Mouse (Mus musculus) MEL (cell line): ENCODE results near the gene Sgca. TPM values are rescaled to one million over a fixed set of nuclear protein-coding genes. Genes with fewer than 3 reads are reported as not detected.

Experiments used
- DNase-seq: peaks from one replicate; pipeline ENCODE4 v3.0.0; 2011; ENCODE audit warnings: low read depth, low spot score
- H3K27ac ChIP-seq: 2 replicates; pipeline ENCODE4 v1.5.1; 2012; ENCODE audit warnings: low read depth, mild to moderate bottlenecking, control low read depth, low read length, moderate library complexity; ENCODE audit not compliant: control insufficient read depth
- H3K27me3 ChIP-seq, 2 experiments: fragments of 150-350 bp in 1 of 2; sonication (generic) in 1 of 2; 2 replicates each; pipeline ENCODE4 v1.6.1; 2012; ENCODE audit warnings: low read length in 2 of 2, mild to moderate bottlenecking in 2 of 2, improper control_type of control experiment in 1 of 2, moderate library complexity in 1 of 2; ENCODE audit not compliant: insufficient read depth in 2 of 2, control insufficient read depth in 1 of 2
- H3K36me3 ChIP-seq, 2 experiments: 2 replicates each; pipeline ENCODE4 v1.6.1; 2012 to 2014; ENCODE audit warnings: low read length in 2 of 2, improper control_type of control experiment in 1 of 2, inconsistent platforms in 1 of 2, mild to moderate bottlenecking in 1 of 2; ENCODE audit not compliant: insufficient read depth in 2 of 2, control insufficient read depth in 1 of 2
- H3K4me1 ChIP-seq, 2 experiments: fragments of 150-350 bp in 1 of 2; sonication (generic) in 1 of 2; 2 replicates each; pipeline ENCODE4 v1.6.1; 2012; ENCODE audit warnings: low read length in 2 of 2, improper control_type of control experiment in 1 of 2, mild to moderate bottlenecking in 1 of 2; ENCODE audit not compliant: insufficient read depth in 2 of 2, control insufficient read depth in 1 of 2
- H3K4me3 ChIP-seq, 2 experiments: fragments of 150-350 bp in 1 of 2; sonication (generic) in 1 of 2; 2 replicates each; pipeline ENCODE4 v1.5.1; 2012; ENCODE audit warnings: low read depth in 2 of 2, low read length in 2 of 2, mild to moderate bottlenecking in 2 of 2, moderate library complexity in 2 of 2, control low read depth in 1 of 2, improper control_type of control experiment in 1 of 2; ENCODE audit not compliant: control insufficient read depth in 1 of 2, insufficient read depth in 1 of 2
- H3K79me2 ChIP-seq: 2 replicates; pipeline ENCODE4 v1.6.1; 2012; ENCODE audit warnings: mild to moderate bottlenecking, low read length, moderate library complexity; ENCODE audit not compliant: control insufficient read depth, poor library complexity, insufficient read depth
- H3K9ac ChIP-seq: 2 replicates; pipeline ENCODE4 v1.6.1; 2012; ENCODE audit warnings: low read depth, mild to moderate bottlenecking, control low read depth, low read length, moderate library complexity; ENCODE audit not compliant: control insufficient read depth, poor library complexity, severe bottlenecking
- H3K9me3 ChIP-seq: fragments of 150-350 bp; sonication (generic); replicated peaks from 2 replicates; pipeline ENCODE4 v1.6.1; 2012; ENCODE audit warnings: mild to moderate bottlenecking, low read length, improper control_type of control experiment, moderate library complexity; ENCODE audit not compliant: insufficient read depth
- CTCF ChIP-seq, 3 experiments: IDR thresholded peaks in 2 of 3; conservative IDR thresholded peaks in 1 of 3; 2 replicates each; pipeline ENCODE4 v1.5.1; 2011 to 2012; ENCODE audit warnings: low read length in 3 of 3, low read depth in 2 of 3, mild to moderate bottlenecking in 2 of 3, improper control_type of control experiment in 1 of 3, inconsistent platforms in 1 of 3, mixed read lengths in 1 of 3, moderate library complexity in 1 of 3; ENCODE audit not compliant: control insufficient read depth in 1 of 3, insufficient read depth in 1 of 3, poor library complexity in 1 of 3, severe bottlenecking in 1 of 3
- EP300 ChIP-seq, 2 experiments: IDR thresholded peaks; 2 replicates each; pipeline ENCODE4 v1.6.1; 2011; ENCODE audit warnings: improper control_type of control experiment in 2 of 2, low read length in 2 of 2, low read depth in 1 of 2, mild to moderate bottlenecking in 1 of 2
- ETS1 ChIP-seq: IDR thresholded peaks from 2 replicates; pipeline ENCODE4 v1.6.1; 2012; ENCODE audit warnings: low read depth, mild to moderate bottlenecking, inconsistent platforms, low read length, improper control_type of control experiment, moderate library complexity
- HCFC1 ChIP-seq: IDR thresholded peaks from 2 replicates; pipeline ENCODE4 v1.6.1; 2012; ENCODE audit warnings: low read depth, mild to moderate bottlenecking, inconsistent platforms, low read length, improper control_type of control experiment, moderate library complexity
- JUND ChIP-seq: IDR thresholded peaks from 2 replicates; pipeline ENCODE4 v1.6.1; 2011; ENCODE audit warnings: low read depth, mild to moderate bottlenecking, improper control_type of control experiment, low read length
- MAFK ChIP-seq: IDR thresholded peaks from 2 replicates; pipeline ENCODE4 v1.6.1; 2011; ENCODE audit warnings: low read depth, mild to moderate bottlenecking, low read length, improper control_type of control experiment, borderline replicate concordance
- MAX ChIP-seq: IDR thresholded peaks from 2 replicates; pipeline ENCODE4 v1.6.1; 2011; ENCODE audit warnings: low read length, improper control_type of control experiment
- MXI1 ChIP-seq: IDR thresholded peaks from 2 replicates; pipeline ENCODE4 v1.6.1; 2011; ENCODE audit warnings: mild to moderate bottlenecking, low read depth, low read length, improper control_type of control experiment
- NRF1 ChIP-seq: IDR thresholded peaks from 2 replicates; pipeline ENCODE4 v1.6.1; 2014; ENCODE audit warnings: low read depth, mild to moderate bottlenecking, inconsistent platforms, low read length, improper control_type of control experiment, moderate library complexity; ENCODE audit not compliant: poor library complexity, insufficient read depth, severe bottlenecking
- POLR2AphosphoS2 ChIP-seq: IDR thresholded peaks from 2 replicates; pipeline ENCODE4 v1.6.1; 2011; ENCODE audit warnings: low read length, improper control_type of control experiment
- RAD21 ChIP-seq: IDR thresholded peaks from 2 replicates; pipeline ENCODE4 v1.6.1; 2011; ENCODE audit warnings: mild to moderate bottlenecking, low read depth, low read length, improper control_type of control experiment
- RCOR1 ChIP-seq: IDR thresholded peaks from 2 replicates; pipeline ENCODE4 v1.6.1; 2012; ENCODE audit warnings: low read depth, mild to moderate bottlenecking, inconsistent platforms, low read length, improper control_type of control experiment
- TAL1 ChIP-seq: IDR thresholded peaks from 2 replicates; pipeline ENCODE4 v1.6.1; 2012; ENCODE audit warnings: mild to moderate bottlenecking, inconsistent platforms, low read length, moderate library complexity, mixed read lengths
- TBP ChIP-seq: IDR thresholded peaks from 2 replicates; pipeline ENCODE4 v1.8.0; 2011; ENCODE audit warnings: low read depth, low read length, improper control_type of control experiment
- TCF12 ChIP-seq: IDR thresholded peaks from 2 replicates; pipeline ENCODE4 v1.6.1; 2014; ENCODE audit warnings: low read depth, mild to moderate bottlenecking, inconsistent platforms, low read length, improper control_type of control experiment, moderate library complexity
- UBTF ChIP-seq: IDR thresholded peaks from 2 replicates; pipeline ENCODE4 v1.6.1; 2012; ENCODE audit warnings: low read depth, mild to moderate bottlenecking, inconsistent platforms, low read length, improper control_type of control experiment, moderate library complexity, borderline replicate concordance; ENCODE audit not compliant: insufficient read depth
- USF2 ChIP-seq, 2 experiments: IDR thresholded peaks; 2 replicates each; pipeline ENCODE4 v1.6.1; 2011 to 2012; ENCODE audit warnings: improper control_type of control experiment in 2 of 2, low read length in 2 of 2, borderline replicate concordance in 1 of 2, inconsistent platforms in 1 of 2, low read depth in 1 of 2, mild to moderate bottlenecking in 1 of 2; ENCODE audit not compliant: insufficient read depth in 1 of 2
- ZC3H11A ChIP-seq: IDR thresholded peaks from 2 replicates; pipeline ENCODE4 v1.6.1; 2012; ENCODE audit warnings: low read depth, mild to moderate bottlenecking, inconsistent platforms, low read length, improper control_type of control experiment
- ZKSCAN1 ChIP-seq: IDR thresholded peaks from 2 replicates; pipeline ENCODE4 v1.6.1; 2012; ENCODE audit warnings: low read depth, mild to moderate bottlenecking, inconsistent platforms, low read length, improper control_type of control experiment, moderate library complexity
- ZMIZ1 ChIP-seq: IDR thresholded peaks from 2 replicates; pipeline ENCODE4 v1.6.1; 2012; ENCODE audit warnings: low read depth, mild to moderate bottlenecking, inconsistent platforms, low read length, improper control_type of control experiment, moderate library complexity
- polyA plus RNA-seq, 2 experiments: library from polyadenylated mRNA; stranded (reverse) in 1 of 2; unstranded in 1 of 2; fragments of >175 nt in 1 of 2; fragments of >200 nt in 1 of 2; gene quantifications; 2 replicates each; pipeline versions ENCODE4 v1.2.1 to v1.2.4; 2012; ENCODE audit warnings: low replicate concordance in 2 of 2, low read depth in 1 of 2; ENCODE audit not compliant: insufficient read length in 2 of 2, insufficient read depth in 1 of 2, missing spikeins in 1 of 2
- total RNA-seq: library from RNA; depleted of rRNA; stranded (reverse); fragments of 300-350 nt; gene quantifications from 2 replicates; pipeline ENCODE4 v1.2.3, GENCODE M21; 2012

Gene Sgca
- total and polyA plus RNA-seq, 3 experiments, result not detected

GRCm38 (mm10) chr11:95024439-95025184 lies 48.5 kb upstream of the Sgca start:
- H3K36me3 ChIP-seq, result peaks cover 0 to 2% of the 10 kb centered on the region in 2 experiments; a peak in 1 of 4 replicates
- no peak overlapping the region for H3K27ac ChIP-seq
- no peak overlapping the region for H3K4me3 ChIP-seq
- no peaks in the 10 kb centered on the region for H3K27me3 ChIP-seq
- H3K4me1 ChIP-seq, result no peaks in the 10 kb centered on the region
- no peak overlapping the region for H3K9ac ChIP-seq
- H3K9me3 ChIP-seq, result no peaks in the 10 kb centered on the region
- no peaks in the 10 kb centered on the region for H3K79me2 ChIP-seq
- DNase-seq, result no peak
- TF ChIP-seq TBP (no peak), RAD21 (no peak), MXI1 (no peak), ETS1 (no peak), JUND (no peak), RCOR1 (no peak), ZC3H11A (no peak), TCF12 (no peak), USF2 (IDR thresholded peaks at IDR 0.05; ENCODE audit: borderline replicate concordance in 1 of 2, insufficient read depth in 1 of 2, low read depth in 1 of 2, low read length in 2 of 2) (no peak), MAFK (no peak), ZMIZ1 (no peak)

GRCm38 (mm10) chr11:95023481-95023880 lies 47.4 kb upstream of the Sgca start:
- no peak overlapping the region for H3K9ac ChIP-seq
- H3K9me3 ChIP-seq, result no peaks in the 10 kb centered on the region
- H3K4me3 ChIP-seq, result no peak overlapping the region
- H3K27me3 ChIP-seq, result no peaks in the 10 kb centered on the region
- H3K27ac ChIP-seq, result no peak overlapping the region
- H3K79me2 ChIP-seq, result no peaks in the 10 kb centered on the region
- no peak for DNase-seq
- TF ChIP-seq EP300 (IDR thresholded peaks at IDR 0.05; ENCODE audit: low read depth in 1 of 2, low read length in 2 of 2), result no peak
- TF ChIP-seq NRF1, result no peak
- no peak for TF ChIP-seq MAFK
- TF ChIP-seq MAX, result no peak
- no peak for TF ChIP-seq ZKSCAN1
- no peak for TF ChIP-seq RAD21
- TF ChIP-seq CTCF (IDR thresholded peaks at IDR 0.05 in 2 of 3, conservative IDR thresholded peaks at IDR 0.05 in 1 of 3; ENCODE audit: control insufficient read depth in 1 of 3, insufficient read depth in 1 of 3, low read depth in 2 of 3, low read length in 3 of 3, poor library complexity in 1 of 3, severe bottlenecking in 1 of 3), result no peak
- TF ChIP-seq POLR2AphosphoS2, result no peak
- TF ChIP-seq RCOR1, result no peak
- no peak for TF ChIP-seq TAL1
- no peak for TF ChIP-seq UBTF
- TF ChIP-seq HCFC1, result no peak
- no peak for TF ChIP-seq ETS1
- no peak for TF ChIP-seq MXI1
- H3K4me1 ChIP-seq, result no peaks in the 10 kb centered on the region
- peaks cover 0 to 3% of the 10 kb centered on the region in 2 experiments; a peak in 1 of 4 replicates for H3K36me3 ChIP-seq
